Mouse (Mus musculus) heart, postnatal 0 days (tissue): ENCODE data around the gene Gm45785.

Experiments used
- CTCF ChIP-seq: IDR thresholded peaks from 2 replicates; pipeline ENCODE4 v1.5.1; 2016; ENCODE audit warnings: antibody characterized with exemption, control low read depth, low read depth
- EP300 ChIP-seq: IDR thresholded peaks from 2 replicates; pipeline ENCODE4 v1.6.1; 2016; ENCODE audit warnings: antibody characterized with exemption, low read depth

DNA sequence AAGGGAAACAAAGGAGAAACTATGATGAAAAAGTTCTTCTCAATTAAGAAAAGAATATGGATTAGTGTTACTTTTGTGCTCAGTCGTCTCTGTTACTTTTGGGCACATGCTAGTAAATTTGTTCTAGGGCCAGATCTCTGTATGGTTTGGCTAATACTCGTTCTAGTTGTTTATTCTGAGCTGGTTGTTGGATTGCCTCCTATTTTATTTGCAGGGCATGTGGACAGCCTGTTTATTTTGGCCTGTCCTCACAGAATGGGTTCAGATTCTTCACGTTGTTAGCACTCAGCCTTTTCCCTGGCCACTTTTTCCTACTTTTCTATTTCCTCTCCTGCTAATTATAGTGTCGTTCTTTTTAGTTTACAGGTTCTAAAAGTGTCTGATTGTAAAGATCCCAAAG lies 62.6 kb downstream of the Gm45785 start:
- no peak for TF ChIP-seq CTCF
- TF ChIP-seq EP300: no peak
